Comparison of ENCODE assay signal across 32 mouse cellular contexts in genomic region chr17:50003156-50003555, GRCm38 (mm10).
DNase-seq lines count a peak whose midpoint lies in the region; TF ChIP-seq lines count a peak whose summit lies in the region.
"Had no signal": no experiment of that assay in that cellular context is flagged by ENCODE, and none has a peak within 500 bp of the region (broad histone marks: within the 10 kb centered on the region; RNA-seq: fewer than 3 reads in every experiment).

No protein-coding gene starts in this region.

- intact Hi-C loops in gastrocnemius, adult 2 months (cut with DNase I), result loop anchor here (5.0 kb wide), 1 partner anchor 64 kb away; no protein-coding TSS in a partner anchor
- intact Hi-C loops in left cerebral cortex, postnatal 14 days (cut with DNase I), result no loop called here

- TF ChIP-seq CTCF in gastrocnemius, adult 2 months (IDR thresholded peaks at IDR 0.05), result no peak

- peak overlapping the region; percentile 44 for H3K27ac ChIP-seq in gastrocnemius, adult 2 months
- H3K27ac ChIP-seq: embryonic facial prominence, embryonic 10.5 days; embryonic facial prominence, embryonic 15.5 days; hindbrain, embryonic 12.5 days; hindbrain, postnatal 0 days; intestine, embryonic 15.5 days; layer of hippocampus, adult 2 months; left cerebral cortex, adult 2 months; limb, embryonic 15.5 days; liver, embryonic 13.5 days; midbrain, embryonic 10.5 days; midbrain, embryonic 15.5 days; neural tube, embryonic 15.5 days; stomach, postnatal 0 days had no signal

- H3K4me3 ChIP-seq in gastrocnemius, adult 2 months, result no peak overlapping the region
- H3K4me3 ChIP-seq: embryonic facial prominence, embryonic 10.5 days; embryonic facial prominence, embryonic 15.5 days; hindbrain, embryonic 12.5 days; intestine, embryonic 15.5 days; layer of hippocampus, adult 2 months; left cerebral cortex, adult 2 months; limb, embryonic 15.5 days; liver, embryonic 13.5 days; midbrain, embryonic 10.5 days; midbrain, embryonic 15.5 days; neural tube, embryonic 15.5 days had no signal

- no peak for DNase-seq in gastrocnemius, adult 2 months
- no peak for DNase-seq in gastrocnemius, adult 8-10 months (ENCODE audit: low spot score in 2 of 2)
- DNase-seq in cerebellum, adult 11-12 months, result peak; percentile 78
- DNase-seq in cerebellum, adult 9-11 months, result peak; percentile 81
- DNase-seq in spleen, adult 12 weeks (ENCODE audit: low spot score), result no peak
- no peak for DNase-seq in right cerebral cortex, adult 18-20 months
- no peak for DNase-seq in lung, postnatal 36 days
- no peak for DNase-seq in left cerebral cortex, postnatal 14 days (ENCODE audit: low spot score in 2 of 2)
- DNase-seq: adrenal gland, postnatal 14 days; gastrocnemius, postnatal 10 days; heart, postnatal 14 days; kidney, adult 2 months; kidney, postnatal 36 days; left cerebral cortex, postnatal 4 days; liver, embryonic 13.5 days; lung, adult 18-20 months; lung, postnatal 10 days; retina, postnatal 1 day; thymus, adult 18-20 months; thymus, postnatal 25 days had no signal

Comparison
In these comparisons a context has a peak if more than half of its experiments do, and no peak if none do; other contexts are left out.
1. DNase-seq: peak in cerebellum, adult 11-12 months (single experiment) and cerebellum, adult 9-11 months (single experiment); none in gastrocnemius, adult 2 months (single experiment), gastrocnemius, adult 8-10 months (0 of 2), spleen, adult 12 weeks (single experiment), right cerebral cortex, adult 18-20 months (single experiment), lung, postnatal 36 days (single experiment) and left cerebral cortex, postnatal 14 days (0 of 2).